Mouse (Mus musculus): ENCODE measurements around the gene Dpyd.

Dpyd gene

DNA sequence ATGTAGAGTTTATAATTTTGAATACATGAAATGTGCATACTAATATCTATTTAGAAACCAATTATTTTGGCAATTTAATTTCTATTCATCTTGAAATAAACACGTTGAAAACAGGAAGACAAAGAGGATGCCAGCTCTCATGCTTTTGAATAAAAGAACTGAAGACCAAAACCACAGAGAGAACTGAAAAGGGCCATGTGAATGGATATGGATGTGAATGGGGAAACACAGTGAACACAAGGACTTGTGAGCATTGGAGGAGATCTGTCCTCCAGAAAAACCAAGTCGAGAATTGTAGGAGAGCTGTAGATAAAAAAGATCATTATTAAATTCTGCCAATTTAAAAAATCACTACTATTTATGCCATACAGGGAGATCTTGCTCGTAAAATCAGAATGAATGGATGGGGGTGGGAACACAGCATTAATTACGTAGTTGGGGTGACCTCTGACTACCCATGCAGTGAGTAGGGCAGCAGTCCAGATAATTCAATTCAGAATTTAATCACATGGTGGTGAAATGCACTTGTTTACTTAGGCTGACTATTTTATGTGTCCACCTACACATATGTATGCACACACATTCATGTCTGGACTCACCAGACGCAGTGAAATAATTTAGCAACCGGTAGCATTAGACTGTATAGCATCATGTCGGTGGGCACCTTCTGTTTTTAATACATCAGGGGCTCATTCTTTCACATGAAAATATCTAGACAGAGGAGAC, 114.3 kb downstream of the Dpyd start:
- DNase-seq (ENCODE audit: low spot score) = no peak

DNA sequence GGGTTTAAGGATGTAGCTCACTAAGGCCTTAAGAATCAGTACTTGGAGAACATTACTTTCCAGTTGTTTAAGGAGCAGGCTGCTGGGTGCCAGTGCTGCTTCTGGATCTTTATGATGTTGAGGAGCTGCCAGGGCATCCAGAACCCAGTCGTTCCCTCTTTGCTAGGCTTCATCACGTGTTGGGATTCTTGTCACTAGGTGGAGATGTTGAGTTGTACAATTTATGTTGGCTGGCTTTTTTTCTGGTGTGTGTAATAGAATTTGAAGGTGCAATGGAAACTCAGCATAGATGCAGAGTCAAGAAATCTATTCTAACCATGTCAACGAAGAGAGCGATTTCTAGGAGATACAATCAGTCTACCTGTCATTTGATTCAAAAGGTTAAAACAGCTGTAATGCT, 118.9 kb downstream of the Dpyd start:
- no peak for DNase-seq (ENCODE audit: low spot score)

DNA sequence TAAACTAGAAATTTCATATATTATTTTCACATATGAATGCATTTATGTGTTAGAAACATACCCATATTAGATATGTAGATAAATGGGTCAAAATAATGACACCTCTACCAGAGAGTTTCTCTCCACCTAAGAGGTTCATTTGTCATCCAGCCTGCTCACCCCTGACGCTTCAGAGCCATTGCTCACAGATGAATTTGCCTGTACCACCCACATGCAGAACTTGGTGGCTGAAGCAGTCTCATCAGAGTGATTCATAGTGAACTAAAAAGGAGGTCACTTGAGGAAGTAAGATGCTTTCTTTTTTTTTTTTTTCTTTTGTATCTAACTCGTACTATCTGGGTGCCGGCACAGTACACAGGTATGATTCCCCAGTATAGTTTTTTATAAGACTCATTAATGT, 188.3 kb downstream of the Dpyd start:
- DNase-seq (ENCODE audit: low spot score) = no peak

DNA sequence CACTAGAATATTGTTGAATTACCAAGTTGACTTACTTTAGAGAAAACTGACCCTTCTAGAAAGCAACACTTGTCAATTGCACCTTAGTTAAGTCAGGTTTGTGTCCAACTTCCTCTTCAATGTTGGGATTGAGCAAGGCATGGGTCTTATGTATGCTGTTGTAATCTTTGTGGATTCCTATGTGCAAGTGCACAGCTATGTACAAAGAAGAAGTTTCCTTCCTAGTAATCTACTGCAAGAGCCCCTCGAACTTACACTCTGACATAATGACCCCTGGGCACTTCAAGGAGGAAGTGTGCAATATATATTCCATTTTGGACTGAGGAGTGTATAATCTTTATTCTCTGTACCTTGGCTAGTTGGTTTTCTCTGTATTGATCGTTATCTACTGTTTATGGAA, 191.7 kb downstream of the Dpyd start:
- DNase-seq (ENCODE audit: low spot score) = no peak

DNA sequence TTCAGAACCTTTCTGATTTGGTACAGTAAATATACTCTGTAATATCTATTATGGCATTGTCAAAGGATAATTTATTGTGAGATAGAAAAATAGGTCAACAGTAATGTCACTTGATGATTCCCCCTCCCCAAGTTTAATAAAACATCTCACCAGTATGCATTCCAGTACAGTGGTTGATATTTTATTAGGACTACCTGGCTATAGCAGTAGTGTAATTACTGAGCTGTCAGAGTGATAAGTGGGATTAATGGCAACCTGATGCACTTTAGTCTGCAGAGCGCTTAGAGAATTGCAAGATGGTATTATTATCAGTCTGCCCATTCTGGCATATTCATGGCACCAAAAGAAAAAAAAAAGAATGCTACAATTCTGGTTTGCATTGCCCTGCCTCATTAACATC, 194.2 kb downstream of the Dpyd start:
- no peak for DNase-seq (ENCODE audit: low spot score)

DNA sequence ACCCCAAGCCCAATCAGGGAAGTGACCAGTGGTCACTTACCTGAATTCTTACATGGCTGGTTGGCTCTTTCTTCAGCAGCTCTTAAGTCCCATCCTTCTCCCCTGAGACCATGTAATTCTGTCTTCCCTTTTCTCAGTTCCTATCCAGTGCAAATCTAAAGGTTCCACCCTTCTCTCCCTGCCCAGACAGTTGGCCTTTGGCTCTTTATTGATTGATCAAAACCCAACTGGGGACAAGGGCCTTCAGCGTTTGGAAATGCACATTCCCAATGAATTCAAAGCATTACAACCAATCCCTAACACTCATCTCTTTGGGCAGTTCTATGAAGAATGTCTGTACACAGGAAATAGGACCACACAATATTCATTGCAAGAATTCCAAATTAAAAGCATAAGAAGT, 251.0 kb downstream of the Dpyd start:
- no peak for DNase-seq (ENCODE audit: low spot score)

DNA sequence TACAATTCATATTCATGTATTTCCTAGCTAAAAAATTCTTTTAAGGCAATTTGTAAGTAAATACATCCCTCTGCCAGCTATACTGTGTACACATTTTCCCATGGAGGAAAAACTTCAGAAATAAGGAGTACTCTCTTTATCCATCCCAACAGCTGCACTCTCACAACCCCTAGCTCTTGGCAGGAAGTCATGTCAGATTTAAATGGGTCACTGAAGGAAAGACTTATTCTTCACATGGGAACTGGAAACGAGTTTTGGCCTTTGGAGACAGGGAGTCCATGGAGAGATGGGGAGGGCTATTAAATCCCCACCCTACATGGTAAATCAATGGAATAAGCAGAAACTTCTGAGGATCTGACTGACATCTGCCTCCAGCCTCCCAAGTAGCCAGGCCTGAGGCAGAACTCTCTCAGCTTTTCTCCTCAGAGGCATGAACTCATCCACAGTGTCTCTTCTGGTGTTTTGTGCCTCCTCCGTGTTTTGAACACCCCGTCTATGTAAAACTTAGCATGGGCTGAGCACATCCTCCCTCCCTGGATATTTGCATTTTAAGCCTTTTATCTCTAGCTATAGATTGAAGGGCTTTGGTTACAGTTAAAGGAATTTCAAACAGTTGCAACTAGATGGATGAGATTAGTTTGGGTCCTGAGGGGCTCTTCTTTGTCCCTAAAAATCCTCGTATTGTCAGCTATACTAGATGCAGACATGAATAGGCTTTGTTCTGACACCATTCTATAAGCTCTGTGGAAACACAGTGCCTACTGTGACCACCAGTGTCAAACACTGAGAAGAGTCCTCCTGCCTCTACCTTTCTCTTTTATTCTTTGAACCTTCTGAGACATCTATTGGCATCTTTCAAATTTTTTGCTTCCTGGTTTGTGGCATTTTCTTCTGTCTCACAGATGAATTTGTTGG, 288.9 kb downstream of the Dpyd start:
- no peak for DNase-seq (ENCODE audit: low spot score)

DNA sequence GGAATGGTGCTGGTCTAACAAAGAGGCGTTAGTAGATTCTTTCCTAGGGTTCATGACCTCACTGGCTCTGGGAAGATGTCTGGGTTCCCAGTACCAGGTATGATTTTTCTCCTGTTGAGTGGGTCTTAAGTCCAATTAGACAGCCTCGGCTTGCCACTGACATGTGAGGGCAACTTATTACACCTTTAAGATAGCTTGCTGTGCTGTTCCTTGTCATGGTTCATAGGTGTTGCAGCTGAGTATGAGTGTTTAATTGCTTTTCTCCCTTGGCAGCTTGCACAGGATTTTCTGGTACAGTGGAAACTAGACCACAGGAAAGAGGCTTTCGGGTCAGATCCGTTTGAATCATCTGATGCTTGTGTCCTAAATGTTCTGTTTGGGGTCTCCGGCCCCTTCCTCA, 290.8 kb downstream of the Dpyd start:
- no peak for DNase-seq (ENCODE audit: low spot score)

DNA sequence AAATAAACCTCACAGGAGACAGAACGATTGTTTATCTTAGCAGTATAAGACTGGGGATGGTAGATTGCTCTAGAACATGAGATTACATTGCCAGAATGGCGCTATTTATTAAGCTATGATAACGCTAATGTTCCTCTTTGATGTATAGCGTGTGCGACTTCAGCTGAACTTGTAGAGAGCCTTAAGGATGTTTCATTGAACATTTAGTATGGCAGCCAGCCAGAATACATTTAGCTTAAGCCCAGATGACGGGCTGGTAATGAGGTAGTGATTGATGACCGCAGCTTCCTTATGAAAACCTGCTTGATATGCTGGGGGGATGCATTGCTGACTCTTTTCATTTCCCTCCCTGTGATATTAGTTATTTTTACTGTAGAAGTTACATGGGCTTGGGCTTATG, 293.5 kb downstream of the Dpyd start:
- DNase-seq (ENCODE audit: low spot score) = no peak

DNA sequence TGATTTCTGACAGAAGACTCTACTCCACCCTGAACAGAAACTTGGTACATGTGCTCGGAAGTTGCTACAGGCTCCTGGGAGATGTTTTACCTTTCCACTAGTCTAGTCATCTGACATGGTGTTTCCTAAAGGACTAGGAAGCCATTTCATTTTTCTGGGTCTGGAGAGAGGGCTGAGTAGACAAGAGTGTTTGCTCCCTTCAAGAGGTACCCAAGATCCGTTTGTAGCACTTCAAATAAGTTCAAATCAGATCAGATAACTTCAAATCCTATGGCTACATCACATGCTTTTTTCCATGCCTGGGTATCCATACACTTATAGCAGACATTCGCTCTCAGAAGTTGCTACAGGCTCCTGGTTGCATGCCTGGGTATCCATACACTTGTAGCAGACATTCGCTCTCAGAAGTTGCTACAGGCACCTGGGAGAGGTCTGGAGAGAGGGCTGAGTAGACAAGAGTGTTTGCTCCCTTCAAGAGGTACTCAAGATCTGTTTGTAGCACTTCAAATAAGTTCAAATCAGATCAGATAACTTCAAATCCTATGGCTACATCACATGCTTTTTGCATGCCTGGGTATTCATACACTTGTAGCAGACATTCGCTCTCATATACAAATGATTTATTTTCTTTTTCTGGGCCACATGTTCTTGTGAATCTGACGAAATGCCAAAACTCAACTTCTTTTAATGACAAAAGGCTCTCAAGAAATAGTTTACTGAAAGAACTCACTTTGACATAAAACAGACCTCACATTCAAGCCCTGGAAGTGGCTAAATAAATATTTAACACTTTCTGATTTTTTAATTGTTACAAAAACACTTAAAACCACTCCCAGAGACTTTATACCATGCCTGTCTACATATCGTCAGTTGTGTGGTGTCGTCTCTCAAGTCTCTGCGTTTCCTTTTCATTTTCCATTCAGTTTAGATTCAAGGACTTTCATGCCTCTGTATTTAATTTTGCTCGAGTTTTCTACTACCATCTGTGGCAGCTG, 307.5 kb downstream of the Dpyd start:
- DNase-seq (ENCODE audit: low spot score) = no peak

DNA sequence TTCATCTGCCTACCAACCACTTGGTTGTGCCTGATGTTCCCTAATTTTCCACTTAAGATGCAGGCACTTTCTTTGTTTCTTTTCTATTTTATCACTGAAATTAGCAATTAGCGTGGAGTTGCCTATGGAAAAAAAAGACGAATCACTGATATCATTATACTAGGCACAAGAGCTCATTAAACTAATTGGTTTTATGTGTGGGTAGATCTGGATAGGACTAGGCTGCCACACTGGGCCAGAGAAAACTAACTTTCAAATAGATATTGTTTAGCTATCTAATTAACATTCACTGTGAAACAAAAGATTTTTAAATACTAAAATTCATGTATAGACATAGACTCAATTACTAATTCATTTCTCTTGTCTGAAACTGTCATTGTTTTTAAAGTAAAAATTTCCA, 313.9 kb downstream of the Dpyd start:
- DNase-seq (ENCODE audit: low spot score) = no peak

DNA sequence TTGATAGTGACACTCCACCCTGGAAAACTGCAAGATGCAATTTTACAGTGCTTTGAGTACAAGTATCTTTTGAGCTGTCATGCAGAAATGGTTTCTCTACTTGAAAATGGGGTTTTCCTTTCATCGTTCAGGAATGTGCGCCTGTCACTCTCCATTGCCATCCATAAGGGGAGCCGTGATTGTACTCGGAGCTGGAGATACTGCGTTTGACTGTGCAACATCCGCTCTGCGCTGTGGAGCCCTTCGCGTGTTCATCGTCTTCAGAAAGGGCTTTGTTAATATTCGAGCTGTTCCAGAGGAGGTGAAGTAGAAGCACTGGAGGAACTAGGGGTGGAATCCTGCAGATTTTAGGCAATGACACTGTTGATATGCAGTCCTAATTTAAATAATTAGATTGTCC, 337.1 kb downstream of the Dpyd start:
- no peak for DNase-seq (ENCODE audit: low spot score)

DNA sequence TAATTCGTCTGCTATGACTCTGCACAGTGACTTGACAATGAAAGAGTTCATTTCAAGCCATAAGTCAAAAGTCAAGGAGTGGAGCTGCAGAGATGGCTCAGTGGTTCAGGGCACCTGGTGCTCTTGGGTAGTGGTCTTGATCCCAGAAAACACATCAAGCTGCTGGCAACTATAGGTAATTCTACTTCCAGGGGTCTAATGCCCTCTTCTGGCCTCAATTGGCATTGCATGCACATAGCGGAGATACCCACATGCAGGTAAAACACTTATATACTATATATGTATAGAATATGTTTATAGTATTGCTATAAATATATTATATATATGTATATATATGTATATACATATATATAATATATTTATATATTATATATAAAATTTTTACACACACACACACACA, 429.4 kb downstream of the Dpyd start:
- DNase-seq (ENCODE audit: low spot score) = no peak

DNA sequence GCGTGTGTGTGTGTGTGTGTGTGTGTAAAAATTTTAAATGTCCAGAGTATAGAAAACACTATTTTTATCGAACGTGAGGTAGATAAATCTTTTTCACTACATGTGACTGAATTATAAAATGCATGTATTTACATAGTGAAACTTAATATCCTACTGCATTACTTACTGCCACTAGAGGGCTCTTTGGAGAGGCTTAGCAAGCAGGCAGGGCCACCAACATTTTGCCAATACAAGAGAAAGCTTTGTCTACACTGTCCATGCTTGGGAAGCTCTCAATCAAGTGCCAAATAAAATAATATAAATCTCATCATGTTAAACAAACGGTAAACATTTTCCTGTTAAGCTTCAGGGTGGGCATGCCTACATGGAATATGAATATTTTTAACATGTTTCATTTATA, 429.9 kb downstream of the Dpyd start:
- DNase-seq (ENCODE audit: low spot score) = no peak

DNA sequence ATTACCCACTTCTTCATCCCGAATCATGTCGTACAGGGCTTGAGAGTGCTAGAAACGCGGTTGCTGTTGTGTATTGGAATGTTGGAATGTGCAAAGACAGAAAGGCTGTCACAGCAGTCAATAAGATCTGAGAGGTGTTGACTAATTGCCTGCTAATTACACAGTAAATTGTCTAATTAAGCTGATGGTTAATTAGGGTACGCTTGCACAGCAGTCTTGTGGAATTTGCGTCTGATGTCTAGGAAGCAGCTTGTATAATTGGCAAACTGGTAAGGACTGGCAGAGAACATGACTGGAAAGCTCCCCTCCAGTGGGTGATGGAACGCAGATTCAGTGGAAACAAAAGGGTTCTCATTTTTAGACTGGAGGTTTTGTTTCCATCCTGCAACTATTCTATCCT, 459.3 kb downstream of the Dpyd start:
- no peak for DNase-seq (ENCODE audit: low spot score)

DNA sequence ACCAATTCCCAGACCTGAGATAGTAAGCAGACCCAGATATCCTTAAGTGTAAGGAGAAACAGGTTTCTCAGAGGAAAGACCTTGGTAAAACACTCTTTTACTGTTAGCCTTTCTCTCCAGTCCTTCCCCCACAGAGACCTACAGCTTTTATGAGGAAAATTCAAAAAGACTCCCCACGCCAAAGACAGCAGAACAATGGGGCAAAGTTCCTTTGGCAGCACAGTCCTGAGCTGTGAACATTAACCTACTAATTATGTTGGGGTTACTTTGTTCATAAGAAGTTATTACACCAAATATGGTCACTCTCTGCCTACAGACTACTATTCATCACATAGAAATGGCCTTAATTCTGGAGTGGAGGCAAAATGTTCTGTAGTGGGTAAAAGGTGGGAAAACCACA, 480.7 kb downstream of the Dpyd start:
- DNase-seq (ENCODE audit: low spot score) = no peak

DNA sequence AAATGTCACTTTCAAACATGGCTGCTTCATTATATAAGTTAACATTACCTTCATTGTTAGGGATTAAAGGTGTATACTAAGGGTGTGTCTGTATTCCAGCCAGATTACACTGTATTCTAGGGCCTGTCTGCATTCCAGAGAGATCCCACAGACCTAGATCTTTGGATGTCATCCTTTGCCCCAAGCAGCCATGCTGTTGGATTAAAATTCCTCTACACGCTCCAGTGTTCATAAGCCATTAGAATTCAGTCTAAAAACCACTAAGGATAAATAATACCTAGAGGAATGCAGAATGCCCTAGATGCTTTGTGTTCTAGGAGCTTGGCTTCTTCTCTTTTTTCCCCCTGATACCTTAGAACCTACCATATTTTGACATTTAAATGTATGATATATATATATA, 494.2 kb downstream of the Dpyd start:
- no peak for DNase-seq (ENCODE audit: low spot score)

DNA sequence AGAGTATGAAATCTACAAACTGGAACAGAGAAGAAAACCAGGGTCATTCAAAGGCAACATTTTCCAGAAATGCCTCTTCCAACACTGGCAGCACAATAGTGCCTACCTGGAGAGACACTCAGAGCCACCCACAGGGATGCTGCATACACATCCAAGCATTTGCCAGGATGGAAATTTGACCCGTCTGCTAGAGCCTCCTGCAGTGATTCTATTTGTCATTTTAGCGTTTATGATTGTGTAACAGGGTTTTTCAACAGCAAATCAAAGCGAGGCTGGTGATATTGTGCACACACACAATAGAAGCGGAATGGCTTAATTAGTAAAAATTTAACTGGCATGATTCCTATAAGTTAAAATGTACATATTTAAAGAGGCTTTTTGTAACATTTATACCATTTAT, 501.3 kb downstream of the Dpyd start:
- DNase-seq (ENCODE audit: low spot score) = no peak

DNA sequence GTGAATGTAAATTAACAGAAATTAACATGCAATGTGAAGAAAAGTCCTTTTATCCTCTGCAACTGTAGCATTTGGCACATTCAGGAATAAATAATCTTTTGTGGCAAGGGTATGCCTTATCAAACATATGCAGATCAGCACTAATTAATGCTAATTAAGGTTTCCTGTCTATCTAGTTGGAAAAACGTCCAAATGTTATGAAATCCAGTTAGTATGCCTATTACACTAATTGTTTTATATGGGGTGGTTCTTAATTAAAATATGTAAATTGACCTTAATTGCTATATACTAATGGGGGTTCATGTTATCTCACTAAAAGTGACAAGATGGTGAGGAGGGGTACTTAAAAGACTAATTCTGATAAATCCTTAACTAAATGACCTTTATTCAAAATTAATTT, 501.7 kb downstream of the Dpyd start:
- no peak for DNase-seq (ENCODE audit: low spot score)

DNA sequence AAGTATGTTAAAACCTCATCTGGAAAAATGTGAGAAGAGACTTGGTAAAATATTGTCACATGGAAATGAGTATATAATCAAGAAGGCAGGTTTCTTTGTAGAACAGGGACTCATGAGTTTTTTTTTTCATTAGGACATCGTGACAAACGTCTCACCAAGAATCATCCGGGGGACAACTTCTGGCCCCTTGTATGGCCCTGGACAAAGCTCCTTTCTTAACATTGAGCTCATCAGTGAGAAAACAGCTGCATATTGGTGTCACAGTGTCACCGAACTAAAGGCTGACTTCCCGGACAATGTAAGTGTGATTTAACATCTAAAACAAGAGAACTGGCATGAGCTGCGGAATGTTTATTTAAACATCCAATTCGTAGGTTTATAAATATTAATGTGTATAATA, 502.8 kb downstream of the Dpyd start:
- DNase-seq (ENCODE audit: low spot score) = no peak

DNA sequence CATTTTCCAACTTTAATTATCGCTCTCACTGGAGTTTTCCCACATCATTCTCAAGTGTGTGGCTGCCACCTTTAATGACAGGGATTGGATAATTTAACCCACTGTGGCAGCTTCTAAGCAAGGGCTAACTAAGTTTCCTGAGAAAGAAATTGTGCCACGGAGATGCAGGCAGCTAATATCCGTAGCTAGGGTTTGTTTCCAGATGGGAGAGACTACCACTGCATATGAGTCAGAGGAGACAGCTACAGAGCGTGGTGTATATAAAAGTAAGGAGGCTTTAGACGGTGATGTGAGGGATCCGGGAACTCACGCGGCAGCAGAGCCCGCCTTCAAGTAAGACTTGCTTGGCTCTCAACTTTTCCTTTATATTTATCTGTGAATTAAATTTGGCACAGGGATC, 505.3 kb downstream of the Dpyd start:
- DNase-seq (ENCODE audit: low spot score) = peak; percentile 1

DNA sequence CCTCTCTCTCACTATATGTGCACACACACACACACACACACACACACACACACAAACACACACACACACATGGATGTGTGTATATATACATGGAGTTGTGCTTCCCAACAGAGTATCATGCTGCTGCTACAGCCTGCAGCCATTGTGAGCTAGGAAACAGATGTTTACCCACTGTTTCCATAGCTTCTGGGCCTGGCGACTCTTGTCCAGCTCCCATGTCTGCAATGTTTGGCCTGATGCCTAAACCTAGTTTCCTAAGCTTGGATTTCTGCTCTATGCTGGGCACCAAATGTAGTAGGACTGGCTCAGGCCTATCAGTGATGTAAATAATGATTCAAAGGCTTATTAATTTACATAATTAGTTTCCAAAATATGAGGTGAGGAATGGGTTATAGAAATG, 524.7 kb downstream of the Dpyd start:
- DNase-seq (ENCODE audit: low spot score) = no peak

Measured in left cerebral cortex, adult 11 months (tissue).